Mouse (Mus musculus): ENCODE data around the gene Sgsm1.

DNA sequence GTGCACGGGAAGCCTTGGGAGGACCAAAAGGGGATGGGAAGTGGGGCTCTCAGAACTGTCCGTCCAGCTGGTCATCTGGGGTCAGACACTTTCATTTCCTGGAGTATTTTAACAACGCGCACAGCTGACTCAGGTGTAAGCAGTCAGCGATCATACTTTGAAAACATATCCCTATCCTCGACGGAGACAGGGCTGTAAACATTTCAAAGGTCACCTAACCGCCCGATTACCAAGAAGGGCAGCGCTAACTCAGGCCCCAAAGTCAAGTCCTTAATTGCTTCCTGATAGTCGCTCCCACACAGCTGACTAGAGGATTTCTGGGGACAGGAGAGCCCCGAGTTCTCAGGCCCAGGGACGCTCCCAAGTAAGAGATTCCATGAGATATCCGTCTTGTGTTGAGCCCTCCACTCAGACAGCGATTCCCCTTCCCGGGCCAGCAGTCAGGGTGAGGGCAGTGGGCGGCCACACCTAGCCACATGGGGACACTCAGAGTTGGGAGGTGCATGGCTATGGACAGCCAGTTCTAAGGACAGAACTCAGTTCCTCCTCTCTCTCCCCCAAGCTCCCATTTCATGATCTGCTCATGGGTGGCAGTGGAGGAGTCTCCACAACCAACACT lies 91.9 kb downstream of the Sgsm1 start:
- TF ChIP-seq CTCF (IDR thresholded peaks at IDR 0.05; ENCODE audit: borderline replicate concordance, control insufficient read depth, extremely low read depth, insufficient read depth, low read length, poor library complexity) (no peak), POLR2A (IDR thresholded peaks at IDR 0.05; ENCODE audit: control insufficient read depth, extremely low read depth, insufficient read depth, low read length, poor library complexity) (no peak)
